Mouse (Mus musculus) lung, postnatal 0 days (tissue): ENCODE data around the gene Vsig10l. TPM values are rescaled to one million over a fixed set of nuclear protein-coding genes. Genes with fewer than 3 reads are reported as not detected.

Experiments
- ATAC-seq: fragments of 200-750 bp; cut with Nextera tagmentation; 2 replicates; pipeline ENCODE4 v1.8.0; 2017; ENCODE audit warnings: moderate library complexity
- DNase-seq: peaks from one replicate; pipeline ENCODE4 v3.0.0-alpha.2; 2016; ENCODE audit warnings: low spot score
- H3K27ac ChIP-seq: fragments of 300-500 bp; sonication (generic); 2 replicates; pipeline ENCODE4 v1.5.1; 2014; ENCODE audit warnings: antibody characterized with exemption, mild to moderate bottlenecking, low read length, mixed read lengths
- H3K27me3 ChIP-seq: fragments of 300-500 bp; sonication (generic); replicated peaks from 2 replicates; pipeline ENCODE4 v1.6.1; 2014; ENCODE audit warnings: low read length, mixed read lengths; ENCODE audit not compliant: insufficient read depth
- H3K36me3 ChIP-seq: fragments of 300-500 bp; sonication (generic); 2 replicates; pipeline ENCODE4 v1.6.1; 2014; ENCODE audit warnings: low read length, mixed read lengths; ENCODE audit not compliant: insufficient read depth
- H3K4me1 ChIP-seq: fragments of 300-500 bp; sonication (generic); 2 replicates; pipeline ENCODE4 v1.6.1; 2014; ENCODE audit warnings: antibody characterized with exemption, low read depth, low read length, mixed read lengths; ENCODE audit not compliant: insufficient read depth
- H3K4me2 ChIP-seq: fragments of 300-500 bp; sonication (generic); replicated peaks from 2 replicates; pipeline ENCODE4 v1.6.1; 2014; ENCODE audit warnings: low read depth, mild to moderate bottlenecking, low read length, moderate library complexity, mixed read lengths
- H3K4me3 ChIP-seq: fragments of 300-500 bp; sonication (generic); 2 replicates; pipeline ENCODE4 v1.5.1; 2014; ENCODE audit warnings: low read depth, low read length
- H3K9ac ChIP-seq: fragments of 300-500 bp; sonication (generic); replicated peaks from 2 replicates; pipeline ENCODE4 v1.6.1; 2014; ENCODE audit warnings: low read depth, mild to moderate bottlenecking
- H3K9me3 ChIP-seq: fragments of 300-500 bp; sonication (generic); 2 replicates; pipeline ENCODE4 v1.6.1; 2016; ENCODE audit warnings: low read length, mixed read lengths
- CTCF ChIP-seq: IDR thresholded peaks from 2 replicates; pipeline ENCODE4 v1.5.1; 2016; ENCODE audit warnings: antibody characterized with exemption, mild to moderate bottlenecking
- EP300 ChIP-seq: IDR thresholded peaks from 2 replicates; pipeline ENCODE4 v1.6.1; 2016; ENCODE audit warnings: antibody characterized with exemption, mild to moderate bottlenecking, control low read depth
- WGBS: fragments of 180-500 bp; shearing (Covaris S2); extraction: QIAGEN DNeasy Blood & Tissue Kit; methylation state at CpG from one replicate; pipeline ENCODE4 v1.1.7; 2014; 5-methylcytosine and 5-hydroxymethylcytosine counted together
- polyA plus RNA-seq: library from polyadenylated mRNA; unstranded; fragments of >200 nt; fragmentation: Nextera tagmentation; extraction: Ambion mirVana; gene quantifications from 2 replicates; pipeline ENCODE4 v1.2.1, GENCODE M21; 2015

The Vsig10l gene
- polyA plus RNA-seq, 1 experiment from 2014 or later: 5.0 TPM

GRCm38 (mm10) chr7:43442684-43443083 lies 20.3 kb upstream of the Vsig10l start:
- H3K4me3 ChIP-seq: peak overlapping the region; percentile 55
- no peak for ATAC-seq
- H3K27ac ChIP-seq: peak overlapping the region; percentile 99
- H3K4me2 ChIP-seq: peak overlapping the region; percentile 89
- H3K4me1 ChIP-seq: peaks cover 13% of the 10 kb centered on the region; the same call in 1 of the 2 replicates
- no peaks in the 10 kb centered on the region for H3K27me3 ChIP-seq
- 11% methylated on average over 9 of the region's 9 CpGs for WGBS
- H3K9me3 ChIP-seq: no peaks in the 10 kb centered on the region
- H3K9ac ChIP-seq: peak overlapping the region; percentile 55
- TF ChIP-seq CTCF (no peak), EP300 (no peak)
- no peak for DNase-seq
- no peaks in the 10 kb centered on the region for H3K36me3 ChIP-seq

DNA sequence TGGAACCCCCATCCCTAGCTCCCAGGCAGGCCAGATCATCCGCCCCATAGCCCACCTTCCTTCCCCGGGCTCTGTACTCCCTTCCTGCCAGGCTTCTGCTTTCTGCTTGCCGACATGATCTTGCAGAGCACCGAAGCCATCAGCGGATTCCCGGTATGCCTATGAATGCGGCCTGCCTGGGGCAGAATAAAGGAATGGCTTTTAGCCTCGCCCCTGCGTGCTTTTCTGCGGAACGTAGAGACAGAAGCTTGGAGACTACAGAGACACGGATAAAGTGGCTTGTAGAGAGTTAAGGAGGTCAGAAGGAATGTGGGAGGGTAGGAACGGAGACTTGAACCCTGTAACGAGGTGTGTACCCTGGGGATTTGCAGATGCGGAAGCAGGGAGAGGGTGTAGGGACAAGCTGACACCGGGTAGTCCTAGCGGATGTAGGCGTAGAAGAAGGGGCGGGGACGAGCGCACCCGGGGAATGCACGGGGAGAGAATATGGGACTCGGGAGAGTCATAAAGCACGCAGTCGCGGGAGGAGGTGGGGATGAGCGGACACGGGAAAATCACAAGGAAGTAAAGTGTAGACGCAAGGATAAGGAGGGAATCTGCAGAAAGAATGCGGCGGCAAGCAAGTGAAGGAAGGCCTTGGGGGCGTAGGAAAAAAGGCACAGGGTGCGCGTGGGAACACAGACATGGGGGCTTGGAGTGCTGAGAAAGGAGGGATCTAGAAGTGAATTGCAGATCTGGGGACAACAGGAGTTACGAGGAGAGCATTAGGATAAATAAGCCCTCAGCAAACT lies 19.6 kb upstream of the Vsig10l start:
- ATAC-seq (peak; percentile 92), DNase-seq (peak; percentile 94)
- Histone ChIP-seq H3K4me2 (peak overlapping the region; percentile 89), H3K27ac (peak overlapping the region; percentile 99), H3K36me3 (no peaks in the 10 kb centered on the region), H3K27me3 (no peaks in the 10 kb centered on the region), H3K9ac (peak overlapping the region; percentile 55), H3K4me3 (peak overlapping the region; percentile 55), H3K9me3 (no peaks in the 10 kb centered on the region), H3K4me1 (peaks cover 13% of the 10 kb centered on the region; the same call in 1 of the 2 replicates)
- TF ChIP-seq CTCF (no peak), EP300 (no peak)
- 2% methylated on average over 36 of the region's 36 CpGs for WGBS

DNA sequence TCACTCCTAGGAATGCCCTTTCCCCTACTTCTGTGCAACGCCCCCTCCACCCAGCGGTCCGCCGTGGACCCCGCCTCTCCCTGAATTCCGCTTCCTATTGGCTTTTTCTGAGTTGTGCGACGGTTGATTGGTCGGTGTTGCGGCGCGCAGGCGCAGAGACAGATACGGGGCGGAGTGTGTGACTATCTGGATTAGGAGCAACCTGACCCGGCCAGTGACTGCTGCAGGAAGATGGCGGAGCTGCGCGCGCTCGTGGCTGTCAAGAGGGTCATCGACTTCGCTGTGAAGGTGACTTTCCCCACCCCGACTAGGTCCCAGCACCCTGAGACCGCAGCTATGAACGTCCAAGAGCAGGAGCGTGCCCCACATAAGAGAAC lies 19.0 kb upstream of the Vsig10l start, which contains the start of the genes Etfb and Gm45233:
Gene Etfb, plus strand, starts transcription at position 167 of the 377 bp plus-strand sequence.
Gene Gm45233, plus strand, starts transcription at position 212 of the 377 bp plus-strand sequence.
- Histone ChIP-seq H3K27ac (peak within 1 kb of the TSS; percentile 99), H3K9me3 (no peaks in the 10 kb centered on the region), H3K27me3 (no peaks in the 10 kb centered on the region), H3K4me3 (peak within 1 kb of the TSS; percentile 55), H3K4me1 (peaks cover 13% of the 10 kb centered on the region; the same call in 1 of the 2 replicates), H3K36me3 (no peaks in the 10 kb centered on the region), H3K9ac (peak within 1 kb of the TSS; percentile 55), H3K4me2 (peak within 1 kb of the TSS; percentile 89)
- TF ChIP-seq EP300 (no peak; the same call in 1 of the 2 replicates), CTCF (peak; percentile 10; the same call in 1 of the 2 replicates)
- ATAC-seq (peak; percentile 96), DNase-seq (peak; percentile 99)
- under 1% methylated on average over 27 of the region's 27 CpGs for WGBS

GRCm38 (mm10) chr7:43447801-43448200 lies 15.2 kb upstream of the Vsig10l start:
- Histone ChIP-seq H3K4me2 (no peak overlapping the region), H3K36me3 (no peaks in the 10 kb centered on the region), H3K4me3 (no peak overlapping the region), H3K27ac (0 out of 2 replicates have a peak overlapping the region, but pooled peaks have one; percentile 32), H3K27me3 (no peaks in the 10 kb centered on the region), H3K9me3 (no peaks in the 10 kb centered on the region), H3K9ac (no peak overlapping the region), H3K4me1 (peaks cover 10% of the 10 kb centered on the region; the same call in 1 of the 2 replicates)
- peak; percentile 66 for DNase-seq
- TF ChIP-seq CTCF (no peak), EP300 (no peak)
- WGBS: 41% methylated on average over 4 of the region's 4 CpGs
- ATAC-seq: no peak

- Histone ChIP-seq H3K27me3 (no peaks in the 10 kb centered on the region), H3K36me3 (no peaks in the 10 kb centered on the region), H3K27ac (0 out of 2 replicates have a peak overlapping the region, but pooled peaks have one; percentile 32), H3K9me3 (no peaks in the 10 kb centered on the region), H3K4me1 (peaks cover 6% of the 10 kb centered on the region; the same call in 1 of the 2 replicates), H3K9ac (no peak overlapping the region), H3K4me3 (no peak overlapping the region), H3K4me2 (no peak overlapping the region)
- WGBS: 58% methylated on average over 2 of the region's 3 CpGs
- TF ChIP-seq EP300 (no peak), CTCF (no peak)
- ATAC-seq: no peak
- peak; percentile 38 for DNase-seq
Measured at GRCm38 (mm10) chr7:43448246-43448645, 14.7 kb upstream of the Vsig10l start.

DNA sequence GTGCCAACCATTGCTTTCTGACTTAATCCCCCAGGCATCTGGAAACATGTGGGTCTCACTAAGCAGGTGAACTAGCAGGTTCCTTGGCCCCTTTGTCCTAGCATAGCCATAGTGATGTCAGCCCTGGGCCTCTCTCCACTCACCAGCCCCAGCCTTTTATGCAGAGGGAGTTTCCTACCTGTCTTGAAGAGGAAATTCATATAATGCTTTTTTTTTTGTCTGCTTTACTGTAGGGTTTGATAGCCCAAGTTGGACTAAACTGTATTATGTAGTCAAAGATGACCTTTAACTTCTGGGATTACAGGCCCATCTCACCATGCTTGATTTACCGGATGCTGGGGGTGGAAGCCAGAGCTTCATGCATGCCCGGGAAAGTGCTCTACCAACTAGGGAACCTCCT lies 13.1 kb upstream of the Vsig10l start:
- H3K27me3 ChIP-seq: no peaks in the 10 kb centered on the region
- DNase-seq (no peak), ATAC-seq (no peak)
- H3K27ac ChIP-seq: no peak overlapping the region
- no peaks in the 10 kb centered on the region for H3K4me1 ChIP-seq
- H3K9ac ChIP-seq: no peak overlapping the region
- no peaks in the 10 kb centered on the region for H3K36me3 ChIP-seq
- WGBS: 100% methylated on average over 2 of the region's 2 CpGs
- no peak overlapping the region for H3K4me2 ChIP-seq
- no peaks in the 10 kb centered on the region for H3K9me3 ChIP-seq
- no peak for TF ChIP-seq EP300
- no peak for TF ChIP-seq CTCF
- no peak overlapping the region for H3K4me3 ChIP-seq
